Mouse (Mus musculus) ES-Bruce4 (cell line): Measurements from ENCODE around the gene Sfmbt1. TPM values are rescaled to one million over a fixed set of nuclear protein-coding genes. Genes with fewer than 3 reads are reported as not detected.
"Not testable (repeated sequence)": the region's sequence is repeated elsewhere in the genome, so short reads cannot be mapped to it uniquely, and the experiment has no call there.

Experiments used
- H3K27ac ChIP-seq: 2 replicates; pipeline ENCODE4 v1.5.1; 2012; ENCODE audit warnings: low read length, inconsistent platforms; ENCODE audit not compliant: insufficient read depth
- H3K27me3 ChIP-seq: 2 replicates; pipeline ENCODE4 v1.6.1; 2012; ENCODE audit warnings: mild to moderate bottlenecking, low read length, inconsistent platforms; ENCODE audit not compliant: control insufficient read depth, poor library complexity, insufficient read depth, severe bottlenecking
- H3K36me3 ChIP-seq: 2 replicates; pipeline ENCODE4 v1.6.1; 2012; ENCODE audit warnings: inconsistent platforms, mild to moderate bottlenecking, low read length, moderate library complexity; ENCODE audit not compliant: control insufficient read depth, poor library complexity, insufficient read depth, severe bottlenecking
- H3K4me1 ChIP-seq: one replicate; pipeline ENCODE4 v1.8.1; 2011; ENCODE audit warnings: low read length; ENCODE audit not compliant: control insufficient read depth, insufficient read depth
- H3K4me3 ChIP-seq: 2 replicates; pipeline ENCODE4 v1.5.1; 2011; ENCODE audit warnings: low read depth, mild to moderate bottlenecking, low read length
- H3K9ac ChIP-seq: 2 replicates; pipeline ENCODE4 v1.6.1; 2012; ENCODE audit warnings: low read depth, mild to moderate bottlenecking, inconsistent platforms; ENCODE audit not compliant: poor library complexity, severe bottlenecking
- H3K9me3 ChIP-seq: replicated peaks from 2 replicates; pipeline ENCODE4 v1.6.1; 2012; ENCODE audit warnings: mild to moderate bottlenecking, low read length, inconsistent platforms; ENCODE audit not compliant: control insufficient read depth, poor library complexity, insufficient read depth, severe bottlenecking
- CTCF ChIP-seq: IDR thresholded peaks from one replicate; pipeline ENCODE4 v1.8.1; 2011; ENCODE audit warnings: low read depth, low read length
- EP300 ChIP-seq: IDR thresholded peaks from 2 replicates; pipeline ENCODE4 v1.6.1; 2011; ENCODE audit warnings: low read depth, low read length; ENCODE audit not compliant: insufficient read depth
- POLR2A ChIP-seq: IDR thresholded peaks from one replicate; pipeline ENCODE4 v1.8.1; 2011; ENCODE audit warnings: low read length; ENCODE audit not compliant: insufficient read depth
- polyA plus RNA-seq: library from polyadenylated mRNA; stranded (reverse); fragments of >200 nt; gene quantifications from 2 replicates; pipeline ENCODE4 v1.2.4, GENCODE M21; 2011; ENCODE audit warnings: low read depth; ENCODE audit not compliant: missing spikeins, insufficient read depth, insufficient read length

Gene Sfmbt1
- polyA plus RNA-seq, 1 experiment = 12.0 TPM

DNA sequence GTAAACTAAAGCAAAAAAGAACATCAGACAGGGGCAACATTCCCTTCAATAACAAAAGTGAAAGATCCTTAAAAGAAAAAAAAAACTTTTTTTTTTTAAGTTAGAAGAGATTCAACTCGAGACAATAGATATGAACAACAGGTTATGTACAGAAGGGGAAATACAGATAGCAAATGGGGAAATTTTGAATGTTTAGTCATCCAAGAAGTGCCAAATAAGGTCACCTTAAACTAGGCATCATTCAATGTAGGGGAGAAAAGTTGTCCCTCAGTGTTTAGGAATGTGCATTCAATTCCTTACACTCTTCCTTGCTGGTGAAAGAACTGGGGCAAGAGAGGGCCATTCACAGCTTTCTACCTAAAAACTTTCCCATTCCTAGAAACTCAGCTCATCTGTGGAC, 880 bp upstream of the Sfmbt1 start:
- TF ChIP-seq EP300 = no peak
- H3K36me3 ChIP-seq = no peaks in the 10 kb centered on the region
- no peaks in the 10 kb centered on the region for H3K9me3 ChIP-seq
- no peak overlapping the region for H3K9ac ChIP-seq
- peaks cover 11% of the 10 kb centered on the region for H3K27me3 ChIP-seq
- H3K27ac ChIP-seq = no peak overlapping the region
- H3K4me3 ChIP-seq = no peak overlapping the region
- H3K4me1 ChIP-seq = no peaks in the 10 kb centered on the region

GRCm38 (mm10) chr14:30715618-30716050, 985 bp downstream of the Sfmbt1 start:
- no peaks in the 10 kb centered on the region for H3K4me1 ChIP-seq
- peak overlapping the region; percentile 83 for H3K4me3 ChIP-seq
- H3K36me3 ChIP-seq = no peaks in the 10 kb centered on the region
- H3K9me3 ChIP-seq = no peaks in the 10 kb centered on the region
- H3K27me3 ChIP-seq = peaks cover 11% of the 10 kb centered on the region
- H3K27ac ChIP-seq = no peak overlapping the region
- TF ChIP-seq EP300 (no peak), POLR2A (no peak), CTCF (no peak)
- H3K9ac ChIP-seq = peak overlapping the region; percentile 96

DNA sequence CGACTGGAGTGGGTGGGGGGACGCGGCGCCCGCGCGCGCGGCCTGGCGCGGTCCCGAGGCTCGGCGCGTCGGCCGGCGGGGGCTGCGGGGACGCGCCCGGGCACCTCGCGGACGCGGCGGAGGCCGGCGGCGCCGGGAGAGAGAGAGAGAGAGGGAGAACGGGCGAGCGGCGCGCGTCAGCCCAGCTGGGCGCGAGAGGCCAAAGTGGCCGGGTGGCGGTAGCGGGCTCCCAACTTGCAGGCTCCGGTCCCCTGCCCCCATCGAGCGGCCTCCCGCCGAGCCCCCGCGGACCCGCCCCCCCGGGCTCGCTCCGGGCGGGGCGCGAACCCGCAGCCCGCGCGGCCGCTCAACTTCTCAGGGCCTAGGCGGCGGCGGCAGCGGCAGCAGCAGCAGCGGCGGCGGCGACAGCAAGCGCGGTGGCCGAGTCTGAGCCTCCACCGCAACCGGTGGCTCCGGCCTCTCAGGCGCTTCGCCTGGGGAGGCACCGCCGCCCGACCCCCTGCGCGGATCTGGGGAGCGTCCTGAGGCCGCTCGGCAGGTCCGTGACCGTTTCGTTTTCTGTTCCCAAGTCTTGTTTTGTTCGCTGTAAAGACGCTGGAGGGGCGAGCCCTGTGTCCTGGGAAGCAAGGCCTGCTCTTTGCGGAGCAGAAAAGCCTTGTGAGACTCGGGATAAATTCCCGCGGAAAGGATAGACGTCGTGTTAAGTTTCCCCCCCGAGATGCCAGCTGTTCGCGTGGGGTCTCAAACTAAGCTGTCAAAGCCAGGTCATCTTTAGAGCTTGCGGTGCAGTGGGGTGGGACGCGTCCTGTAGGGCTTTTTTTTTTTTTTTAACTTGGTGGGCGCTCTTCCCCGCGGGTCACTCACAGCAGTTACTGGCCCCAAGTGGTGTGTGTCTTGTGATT, 1.7 kb downstream of the Sfmbt1 start:
- H3K9me3 ChIP-seq = no peaks in the 10 kb centered on the region
- peak overlapping the region; percentile 96 for H3K9ac ChIP-seq
- no peak for TF ChIP-seq POLR2A
- no peak for TF ChIP-seq CTCF
- TF ChIP-seq EP300 = no peak
- H3K27me3 ChIP-seq = peaks cover 11% of the 10 kb centered on the region
- no peaks in the 10 kb centered on the region for H3K4me1 ChIP-seq
- no peak overlapping the region for H3K27ac ChIP-seq
- peak overlapping the region; percentile 83 for H3K4me3 ChIP-seq
- H3K36me3 ChIP-seq = no peaks in the 10 kb centered on the region

DNA sequence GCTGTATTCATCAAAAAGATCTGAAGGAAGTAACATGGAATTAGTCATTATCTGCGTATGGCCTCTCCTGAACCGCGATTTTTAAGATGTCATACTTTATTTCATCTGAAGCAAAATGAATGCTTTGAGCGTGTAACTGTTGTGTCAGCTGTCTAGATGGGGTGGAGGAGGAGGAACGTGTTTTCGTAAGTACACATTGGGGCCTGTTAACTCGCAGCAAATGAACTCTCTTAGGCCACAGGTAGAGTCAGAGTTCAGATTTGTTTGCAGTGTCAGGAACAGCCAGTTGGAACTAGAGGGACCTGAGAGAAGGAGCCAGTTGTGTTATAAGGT, 2.3 kb downstream of the Sfmbt1 start:
- H3K9ac ChIP-seq = peak overlapping the region; percentile 96
- no peak overlapping the region for H3K27ac ChIP-seq

DNA sequence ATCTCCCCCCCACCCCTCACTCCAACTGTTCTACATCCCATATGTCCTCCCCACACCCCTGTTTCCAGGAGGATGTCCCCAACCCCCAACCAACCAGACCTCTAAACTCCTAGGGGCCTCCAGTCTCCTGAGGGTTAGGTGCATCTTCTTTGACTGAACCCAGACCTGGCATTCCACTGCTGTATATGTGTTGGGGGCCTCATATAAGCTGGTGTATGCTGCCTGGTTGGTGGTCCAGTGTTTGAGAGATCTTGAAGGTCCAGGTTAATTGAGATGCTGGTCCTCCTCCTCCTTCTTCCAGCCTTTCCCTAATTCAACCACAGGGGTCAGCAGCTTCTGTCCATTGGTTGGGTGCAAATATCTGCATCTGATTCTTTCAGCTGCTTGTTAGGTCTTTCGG, 4.0 kb downstream of the Sfmbt1 start:
- H3K27ac ChIP-seq, H3K4me1 ChIP-seq, H3K36me3 ChIP-seq, H3K9ac ChIP-seq, H3K4me3 ChIP-seq, H3K9me3 ChIP-seq: not testable (repeated sequence)
- peaks cover 11% of the 10 kb centered on the region for H3K27me3 ChIP-seq

More for the DNA sequence above, 2.3 kb downstream of the Sfmbt1 start:
- no peaks in the 10 kb centered on the region for H3K9me3 ChIP-seq
- H3K4me1 ChIP-seq = no peaks in the 10 kb centered on the region
- no peak for TF ChIP-seq EP300
- no peak for TF ChIP-seq CTCF
- TF ChIP-seq POLR2A = no peak
- no peaks in the 10 kb centered on the region for H3K36me3 ChIP-seq
- H3K4me3 ChIP-seq = peak overlapping the region; percentile 83
- H3K27me3 ChIP-seq = peaks cover 11% of the 10 kb centered on the region

DNA sequence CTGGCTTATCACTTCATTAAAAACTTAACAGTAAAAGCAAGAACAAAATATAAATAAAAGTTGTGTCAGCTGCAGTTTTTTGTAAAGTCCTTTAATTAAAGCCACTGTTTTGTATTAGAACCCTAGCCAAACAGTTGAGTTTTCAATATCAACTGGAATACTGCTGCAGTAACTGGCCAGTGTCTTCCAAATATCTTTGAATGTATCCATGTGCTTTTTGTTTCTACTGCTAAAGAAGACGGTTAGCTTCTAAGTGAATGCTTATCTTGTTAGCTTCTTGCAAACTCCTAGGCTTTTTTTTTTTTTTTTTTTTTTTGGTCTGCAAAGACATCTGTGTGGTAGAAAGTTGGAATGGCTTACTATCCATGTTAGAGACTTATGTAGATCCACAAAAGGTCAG, 4.9 kb downstream of the Sfmbt1 start:
- Histone ChIP-seq H3K9me3 (no peaks in the 10 kb centered on the region), H3K9ac (no peak overlapping the region), H3K27me3 (peaks cover 4% of the 10 kb centered on the region; the same call in 1 of the 2 replicates), H3K4me3 (no peak overlapping the region), H3K36me3 (no peaks in the 10 kb centered on the region), H3K27ac (no peak overlapping the region), H3K4me1 (no peaks in the 10 kb centered on the region)
- TF ChIP-seq POLR2A (no peak), EP300 (no peak), CTCF (no peak)
